In the genomic region with DNA sequence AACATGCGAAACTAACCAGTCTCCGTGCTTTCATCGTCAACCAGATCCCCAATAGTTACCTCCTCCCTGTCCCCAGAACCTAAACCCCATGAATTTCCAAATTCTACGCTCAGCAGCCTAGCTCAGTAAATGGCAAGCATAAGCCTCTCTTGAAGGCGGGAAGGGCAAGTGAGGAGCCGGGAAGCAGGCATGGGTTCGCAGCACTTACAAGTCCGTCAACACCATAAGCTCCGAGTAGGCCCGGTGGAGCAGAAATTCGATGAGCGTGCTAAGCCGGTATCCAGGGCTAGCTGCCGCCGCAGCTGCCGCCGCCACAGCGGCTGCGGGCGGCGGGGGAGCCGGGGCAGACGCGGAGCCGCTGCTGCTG, we compare ENCODE assay signal across 8 mouse cellular contexts. TPM values are rescaled to one million over a fixed set of nuclear protein-coding genes. Genes with fewer than 3 reads are reported as not detected.
DNase-seq lines count a peak whose midpoint lies in the region; ATAC-seq lines count a peak whose summit lies in the region.

No protein-coding gene starts in this region.

- intact Hi-C loops in gastrocnemius, postnatal 14 days (cut with DNase I; ENCODE audit: low total_unique reads): no loop called here

- H3K27me3 ChIP-seq in neural tube, embryonic 11.5 days (ENCODE audit: control insufficient read depth, insufficient read depth, low read length): peaks cover 4% of the 10 kb centered on the region; the same call in 1 of the 2 replicates
- peaks cover 17% of the 10 kb centered on the region for H3K27me3 ChIP-seq in hindbrain, embryonic 10.5 days (ENCODE audit: insufficient read depth, poor library complexity, severe bottlenecking)

- peak overlapping the region; percentile 90 for H3K27ac ChIP-seq in neural tube, embryonic 11.5 days (ENCODE audit: low read depth, low read length)
- peak overlapping the region; percentile 94 for H3K27ac ChIP-seq in hindbrain, embryonic 10.5 days

- H3K4me2 ChIP-seq in neural tube, embryonic 11.5 days (ENCODE audit: low read depth): peak overlapping the region; percentile 49

- H3K9me3 ChIP-seq in neural tube, embryonic 11.5 days (ENCODE audit: control insufficient read depth, low read length): no peaks in the 10 kb centered on the region
- H3K9me3 ChIP-seq in hindbrain, embryonic 10.5 days: no peaks in the 10 kb centered on the region

- H3K4me1 ChIP-seq in neural tube, embryonic 11.5 days (ENCODE audit: control insufficient read depth, insufficient read depth, low read length): no peaks in the 10 kb centered on the region
- H3K4me1 ChIP-seq in hindbrain, embryonic 10.5 days (replicated peaks): peaks cover 16% of the 10 kb centered on the region

- H3K9ac ChIP-seq in neural tube, embryonic 11.5 days (ENCODE audit: low read length): peak overlapping the region; percentile 79

- ATAC-seq in neural tube, embryonic 11.5 days (ENCODE audit: insufficient read depth, low FRiP score, low TSS enrichment): peak; percentile 36; the same call in 1 of the 2 replicates

- WGBS in neural tube, embryonic 11.5 days: 10% methylated on average over 25 of the region's 25 CpGs
- WGBS in hindbrain, embryonic 10.5 days: 9% methylated on average over 25 of the region's 25 CpGs

- DNase-seq in gastrocnemius, adult 18-20 months (ENCODE audit: low spot score): peak; percentile 16
- no peak for DNase-seq in gastrocnemius, postnatal 14 days
- no peak for DNase-seq in neural tube, embryonic 11.5 days (ENCODE audit: low spot score)
- no peak for DNase-seq in neural tube, embryonic 10.5 days (ENCODE audit: extremely low spot score, low spot score)
- no peak for DNase-seq in hindbrain, embryonic 10.5 days (ENCODE audit: low spot score)
- peak; percentile 39 for DNase-seq in mesoderm, embryonic 11.5 days (ENCODE audit: low read depth, low spot score)
- DNase-seq in urinary bladder, adult 18-20 months (ENCODE audit: low spot score in 2 of 2): no peak
- no peak for DNase-seq in yolk sac, embryonic 10.5 days (ENCODE audit: low spot score)

- H3K36me3 ChIP-seq in neural tube, embryonic 11.5 days (ENCODE audit: control insufficient read depth, insufficient read depth, low read length): no peaks in the 10 kb centered on the region
- H3K36me3 ChIP-seq in hindbrain, embryonic 10.5 days: no peaks in the 10 kb centered on the region

- peak overlapping the region; percentile 62 for H3K4me3 ChIP-seq in neural tube, embryonic 11.5 days (ENCODE audit: low read depth, low read length)
- H3K4me3 ChIP-seq in hindbrain, embryonic 10.5 days: peak overlapping the region; percentile 68

RNA-seq across cellular contexts. Expression of gene Med14, which starts 0.6 kb away (rescaled TPM):
- 10 to 100 TPM; 22.4 to 25.2 TPM for total RNA-seq in gastrocnemius, adult 18-20 months (2021)
- 10 to 100 TPM; 17.8 to 18.6 TPM for total RNA-seq in gastrocnemius, postnatal 14 days (2021)
- 28.5 and 28.9 TPM in 2 replicates for polyA plus RNA-seq in neural tube, embryonic 11.5 days (2014; fragmentation: Nextera tagmentation; extraction: Ambion mirVana)
- polyA plus RNA-seq in hindbrain, embryonic 10.5 days (2016; fragmentation: Nextera tagmentation; extraction: Ambion mirVana): 11.1 and 11.5 TPM in 2 replicates

Comparison
In these comparisons a context has a peak if more than half of its experiments do, and no peak if none do; other contexts are left out.
1. DNase-seq: peak in gastrocnemius, adult 18-20 months (single experiment) and mesoderm, embryonic 11.5 days (single experiment); none in gastrocnemius, postnatal 14 days (single experiment), neural tube, embryonic 11.5 days (single experiment), neural tube, embryonic 10.5 days (single experiment), hindbrain, embryonic 10.5 days (single experiment), urinary bladder, adult 18-20 months (0 of 2) and yolk sac, embryonic 10.5 days (single experiment).